Mouse (Mus musculus) layer of hippocampus, postnatal 14 days (tissue): ENCODE results near the gene Vmn1r70. TPM values are rescaled to one million over a fixed set of nuclear protein-coding genes. Genes with fewer than 3 reads are reported as not detected.

Source experiments
- DNase-seq, 2 experiments: peaks; one replicate each; pipeline ENCODE4 v3.0.0; 2021 to 2022; ENCODE audit warnings: low spot score in 2 of 2, mixed read lengths in 1 of 2
- long read RNA-seq, 2 experiments: library from polyadenylated mRNA; stranded (forward); transcript quantifications; one replicate each; pipeline ENCODE4 v2.0.0; 2021
- total RNA-seq, 2 experiments: library from RNA; stranded (reverse); gene quantifications; 2 replicates each; pipeline ENCODE4 v1.2.3; 2021

Gene Vmn1r70
- not detected for total RNA-seq
- long read RNA-seq, experiment 1: 0 reads
- long read RNA-seq, experiment 2: 0 reads

DNA sequence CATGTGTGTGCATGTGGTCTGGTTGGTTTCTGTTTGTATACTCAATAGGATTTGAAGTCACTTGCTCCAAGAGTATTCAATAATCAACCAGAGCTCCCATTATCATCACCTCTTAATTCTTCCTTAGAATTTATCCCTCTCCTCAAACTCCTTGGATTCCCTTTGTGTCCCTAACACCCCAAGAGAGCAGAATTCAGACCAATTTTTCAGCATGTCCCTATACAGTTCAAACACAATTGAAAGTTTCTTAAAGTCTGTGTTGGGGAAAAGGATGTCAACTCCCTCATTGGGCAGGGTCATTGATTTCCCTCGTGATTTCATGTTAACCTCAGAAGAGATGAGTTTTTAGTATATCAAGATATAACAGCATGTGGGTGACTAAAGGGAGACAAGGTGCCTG, at the start of gene Vmn1r70:
Gene Vmn1r70 (plus strand): TSS at position 301 of the 400 bp plus-strand sequence.
- DNase-seq: no peak

- no peak for DNase-seq
Measured at GRCm38 (mm10) chr7:10613559-10613958, 17.8 kb upstream of the Vmn1r70 start, which contains the start of gene Vmn1r69. Vmn1r69 (minus strand) TSS chr7:10613659.

Other genes starting within 250 kb of the Vmn1r70 start
- not detected for gene Vmn1r67, start 188.2 kb upstream of the Vmn1r70 start, total RNA-seq
- gene Zik1, start 136.1 kb upstream of the Vmn1r70 start, total RNA-seq: 10 to 100 TPM; 13.2 to 13.9 TPM
- not detected for gene Vmn1r68, start 73.0 kb upstream of the Vmn1r70 start, total RNA-seq
- not detected for gene Vmn1r69, start 17.9 kb upstream of the Vmn1r70 start, total RNA-seq
- gene Nlrp4b, start 56.3 kb downstream of the Vmn1r70 start, total RNA-seq: not detected
- not detected for gene Vmn1r71, start 122.8 kb downstream of the Vmn1r70 start, total RNA-seq